Mouse (Mus musculus): ENCODE measurements around the gene Slc20a1. TPM values are rescaled to one million over a fixed set of nuclear protein-coding genes. Genes with fewer than 3 reads are reported as not detected.
A peak's percentile ranks its signal among the peaks of the same experiment; 100 is the strongest.

Slc20a1 gene
- polyA plus RNA-seq, 1 experiment from 2014 or later, result 50.3 TPM

- Histone ChIP-seq H3K4me1 (replicated peaks; ENCODE audit: control insufficient read depth, insufficient read depth, low read length) (no peaks in the 10 kb centered on the region), H3K4me2 (replicated peaks; ENCODE audit: low read depth, low read length) (peak overlapping the region; percentile 80), H3K9me3 (ENCODE audit: control insufficient read depth, low read length) (no peaks in the 10 kb centered on the region), H3K27me3 (ENCODE audit: control insufficient read depth, insufficient read depth, low read length) (no peaks in the 10 kb centered on the region), H3K27ac (ENCODE audit: low read depth, low read length) (peak overlapping the region; percentile 85), H3K36me3 (ENCODE audit: control insufficient read depth, insufficient read depth, low read length) (0 out of 2 replicates have a peak, but pooled peaks cover 2% of the 10 kb centered on the region), H3K9ac (ENCODE audit: low read depth, low read length) (peak overlapping the region; percentile 96), H3K4me3 (ENCODE audit: low read depth, low read length) (peak overlapping the region; percentile 93)
- ATAC-seq (ENCODE audit: low FRiP score), result peak; percentile 7
- WGBS, result 29% methylated on average over 27 of the region's 31 CpGs
- peak; percentile 49 for DNase-seq (ENCODE audit: low spot score)
These were observed 943 bp downstream of the Slc20a1 start for GRCm38 (mm10) chr2:129199328-129200085.

GRCm38 (mm10) chr2:129205000-129205399 lies 6.4 kb downstream of the Slc20a1 start:
- Histone ChIP-seq H3K27me3 (ENCODE audit: control insufficient read depth, insufficient read depth, low read length) (no peaks in the 10 kb centered on the region), H3K36me3 (ENCODE audit: control insufficient read depth, insufficient read depth, low read length) (peaks cover 12% of the 10 kb centered on the region), H3K9ac (ENCODE audit: low read depth, low read length) (no peak overlapping the region), H3K4me3 (ENCODE audit: low read depth, low read length) (no peak overlapping the region), H3K27ac (ENCODE audit: low read depth, low read length) (no peak overlapping the region), H3K9me3 (ENCODE audit: control insufficient read depth, low read length) (no peaks in the 10 kb centered on the region), H3K4me2 (replicated peaks; ENCODE audit: low read depth, low read length) (no peak overlapping the region), H3K4me1 (replicated peaks; ENCODE audit: control insufficient read depth, insufficient read depth, low read length) (no peaks in the 10 kb centered on the region)
- ATAC-seq (ENCODE audit: low FRiP score), result no peak
- 83% methylated on average over 6 of the region's 6 CpGs for WGBS
- DNase-seq (ENCODE audit: low spot score), result no peak

- Histone ChIP-seq H3K9me3 (ENCODE audit: control insufficient read depth, low read length) (no peaks in the 10 kb centered on the region), H3K36me3 (ENCODE audit: control insufficient read depth, insufficient read depth, low read length) (peaks cover 12% of the 10 kb centered on the region), H3K27ac (ENCODE audit: low read depth, low read length) (no peak overlapping the region), H3K9ac (ENCODE audit: low read depth, low read length) (no peak overlapping the region), H3K4me3 (ENCODE audit: low read depth, low read length) (no peak overlapping the region), H3K27me3 (ENCODE audit: control insufficient read depth, insufficient read depth, low read length) (no peaks in the 10 kb centered on the region), H3K4me2 (replicated peaks; ENCODE audit: low read depth, low read length) (no peak overlapping the region), H3K4me1 (replicated peaks; ENCODE audit: control insufficient read depth, insufficient read depth, low read length) (no peaks in the 10 kb centered on the region)
- DNase-seq (ENCODE audit: low spot score) (no peak), ATAC-seq (ENCODE audit: low FRiP score) (no peak)
- WGBS, result 91% methylated on average over 8 of the region's 8 CpGs
These were observed 8.3 kb downstream of the Slc20a1 start for GRCm38 (mm10) chr2:129206824-129207223.

GRCm38 (mm10) chr2:129208181-129208746 lies 9.7 kb downstream of the Slc20a1 start:
- 89% methylated on average over 8 of the region's 8 CpGs for whole genome bisulfite sequencing
- Histone ChIP-seq H3K4me1 (replicated peaks; ENCODE audit: control insufficient read depth, insufficient read depth, low read length) (no peaks in the 10 kb centered on the region), H3K4me2 (replicated peaks; ENCODE audit: low read depth, low read length) (no peak overlapping the region), H3K4me3 (ENCODE audit: low read depth, low read length) (no peak overlapping the region), H3K9ac (ENCODE audit: low read depth, low read length) (no peak overlapping the region), H3K27me3 (ENCODE audit: control insufficient read depth, insufficient read depth, low read length) (no peaks in the 10 kb centered on the region), H3K27ac (ENCODE audit: low read depth, low read length) (no peak overlapping the region), H3K9me3 (ENCODE audit: control insufficient read depth, low read length) (no peaks in the 10 kb centered on the region), H3K36me3 (ENCODE audit: control insufficient read depth, insufficient read depth, low read length) (peaks cover 10% of the 10 kb centered on the region)
- DNase-seq (ENCODE audit: low spot score) (no peak), ATAC-seq (ENCODE audit: low FRiP score) (no peak)

GRCm38 (mm10) chr2:129210089-129210749 lies 11.7 kb downstream of the Slc20a1 start:
- Histone ChIP-seq H3K27ac (ENCODE audit: low read depth, low read length) (no peak overlapping the region), H3K9me3 (ENCODE audit: control insufficient read depth, low read length) (no peaks in the 10 kb centered on the region), H3K27me3 (ENCODE audit: control insufficient read depth, insufficient read depth, low read length) (no peaks in the 10 kb centered on the region), H3K9ac (ENCODE audit: low read depth, low read length) (no peak overlapping the region), H3K36me3 (ENCODE audit: control insufficient read depth, insufficient read depth, low read length) (peaks cover 10% of the 10 kb centered on the region), H3K4me1 (replicated peaks; ENCODE audit: control insufficient read depth, insufficient read depth, low read length) (no peaks in the 10 kb centered on the region), H3K4me2 (replicated peaks; ENCODE audit: low read depth, low read length) (no peak overlapping the region), H3K4me3 (ENCODE audit: low read depth, low read length) (no peak overlapping the region)
- ATAC-seq (ENCODE audit: low FRiP score) (no peak), DNase-seq (ENCODE audit: low spot score) (no peak)
- WGBS, result 95% methylated on average over 8 of the region's 8 CpGs

- Histone ChIP-seq H3K9me3 (ENCODE audit: control insufficient read depth, low read length) (no peaks in the 10 kb centered on the region), H3K4me3 (ENCODE audit: low read depth, low read length) (no peak overlapping the region), H3K4me2 (replicated peaks; ENCODE audit: low read depth, low read length) (no peak overlapping the region), H3K27ac (ENCODE audit: low read depth, low read length) (no peak overlapping the region), H3K9ac (ENCODE audit: low read depth, low read length) (no peak overlapping the region), H3K36me3 (ENCODE audit: control insufficient read depth, insufficient read depth, low read length) (peaks cover 10% of the 10 kb centered on the region), H3K4me1 (replicated peaks; ENCODE audit: control insufficient read depth, insufficient read depth, low read length) (no peaks in the 10 kb centered on the region), H3K27me3 (ENCODE audit: control insufficient read depth, insufficient read depth, low read length) (no peaks in the 10 kb centered on the region)
- WGBS, result 86% methylated on average over 4 of the region's 4 CpGs
- DNase-seq (ENCODE audit: low spot score) (no peak), ATAC-seq (ENCODE audit: low FRiP score) (no peak)
These were observed 12.7 kb downstream of the Slc20a1 start for GRCm38 (mm10) chr2:129211255-129211654.

- ATAC-seq (ENCODE audit: low FRiP score) (no peak), DNase-seq (ENCODE audit: low spot score) (no peak)
- Histone ChIP-seq H3K4me2 (replicated peaks; ENCODE audit: low read depth, low read length) (no peak overlapping the region), H3K9me3 (ENCODE audit: control insufficient read depth, low read length) (no peaks in the 10 kb centered on the region), H3K36me3 (ENCODE audit: control insufficient read depth, insufficient read depth, low read length) (peaks cover 10% of the 10 kb centered on the region), H3K27ac (ENCODE audit: low read depth, low read length) (no peak overlapping the region), H3K4me3 (ENCODE audit: low read depth, low read length) (no peak overlapping the region), H3K27me3 (ENCODE audit: control insufficient read depth, insufficient read depth, low read length) (no peaks in the 10 kb centered on the region), H3K9ac (ENCODE audit: low read depth, low read length) (no peak overlapping the region), H3K4me1 (replicated peaks; ENCODE audit: control insufficient read depth, insufficient read depth, low read length) (no peaks in the 10 kb centered on the region)
- WGBS, result 78% methylated on average over 2 of the region's 2 CpGs
These were observed 13.4 kb downstream of the Slc20a1 start for GRCm38 (mm10) chr2:129211957-129212356.

- Histone ChIP-seq H3K4me3 (ENCODE audit: low read depth, low read length) (no peak overlapping the region), H3K27me3 (ENCODE audit: control insufficient read depth, insufficient read depth, low read length) (no peaks in the 10 kb centered on the region), H3K4me2 (replicated peaks; ENCODE audit: low read depth, low read length) (no peak overlapping the region), H3K4me1 (replicated peaks; ENCODE audit: control insufficient read depth, insufficient read depth, low read length) (no peaks in the 10 kb centered on the region), H3K36me3 (ENCODE audit: control insufficient read depth, insufficient read depth, low read length) (peaks cover 9% of the 10 kb centered on the region), H3K27ac (ENCODE audit: low read depth, low read length) (no peak overlapping the region), H3K9me3 (ENCODE audit: control insufficient read depth, low read length) (no peaks in the 10 kb centered on the region), H3K9ac (ENCODE audit: low read depth, low read length) (no peak overlapping the region)
- WGBS, result 88% methylated on average over 7 of the region's 7 CpGs
- no peak for DNase-seq (ENCODE audit: low spot score)
- ATAC-seq (ENCODE audit: low FRiP score), result no peak
These were observed 14.0 kb downstream of the Slc20a1 start for GRCm38 (mm10) chr2:129212566-129212965.
